Mouse (Mus musculus) urinary bladder, postnatal 0 days (tissue): ENCODE measurements around the gene Sltm. TPM values are rescaled to one million over a fixed set of nuclear protein-coding genes. Genes with fewer than 3 reads are reported as not detected.

Source experiments
- polyA plus RNA-seq: library from polyadenylated mRNA; unstranded; fragments of >200 nt; fragmentation: Nextera tagmentation; extraction: Ambion mirVana; gene quantifications from 2 replicates; pipeline ENCODE4 v1.2.1, GENCODE M21; 2015

Gene Sltm
- 22.3 and 24.3 TPM in 2 replicates for polyA plus RNA-seq

GRCm38 (mm10) chr9:70542305-70543041 lies at the start of gene Sltm:
Gene Sltm (plus strand): TSS chr9:70542754.

GRCm38 (mm10) chr9:70503626-70504041 lies 38.9 kb upstream of the Sltm start, which contains the start of gene Rnf111:
Gene Rnf111 (minus strand): TSS chr9:70503725.

Other genes starting within 250 kb of the Sltm start
- gene Ccnb2, start 121.2 kb upstream of the Sltm start, polyA plus RNA-seq: 41.0 and 45.6 TPM in 2 replicates
- gene Rnf111, start 39.0 kb upstream of the Sltm start, polyA plus RNA-seq: 13.6 and 14.3 TPM in 2 replicates
- 1.3 and 1.7 TPM in 2 replicates for gene Gm10642, start 113.5 kb downstream of the Sltm start, polyA plus RNA-seq
- 10.8 and 11.0 TPM in 2 replicates for gene Mindy2, start 114.4 kb downstream of the Sltm start, polyA plus RNA-seq
- 49.3 and 50.8 TPM in 2 replicates for gene Adam10, start 136.2 kb downstream of the Sltm start, polyA plus RNA-seq